Mouse (Mus musculus): ENCODE data around the gene Ptprb. TPM values are rescaled to one million over a fixed set of nuclear protein-coding genes. Genes with fewer than 3 reads are reported as not detected.
A peak's percentile ranks its signal among the peaks of the same experiment; 100 is the strongest.

Ptprb gene
- polyA plus RNA-seq, 1 experiment from 2014 or later = 8.3 TPM

GRCm38 (mm10) chr10:116393790-116394475, 118.6 kb downstream of the Ptprb start:
- Histone ChIP-seq H3K27ac (ENCODE audit: low read depth, low read length) (no peak overlapping the region), H3K27me3 (ENCODE audit: control insufficient read depth, insufficient read depth, low read length) (no peaks in the 10 kb centered on the region), H3K4me2 (no peak overlapping the region), H3K4me1 (ENCODE audit: control insufficient read depth, insufficient read depth, low read length) (peaks cover 9% of the 10 kb centered on the region), H3K9ac (ENCODE audit: low read depth, low read length) (no peak overlapping the region), H3K36me3 (ENCODE audit: control insufficient read depth, insufficient read depth, low read length) (no peaks in the 10 kb centered on the region), H3K4me3 (ENCODE audit: low read depth, low read length) (no peak overlapping the region), H3K9me3 (replicated peaks; ENCODE audit: control insufficient read depth, low read length) (no peaks in the 10 kb centered on the region)
- no peak for ATAC-seq (replicated peaks; ENCODE audit: insufficient number of reproducible peaks, low FRiP score, low TSS enrichment)
- 46% methylated on average over 9 of the region's 9 CpGs for WGBS (ENCODE audit: insufficient replicate concordance)

DNA sequence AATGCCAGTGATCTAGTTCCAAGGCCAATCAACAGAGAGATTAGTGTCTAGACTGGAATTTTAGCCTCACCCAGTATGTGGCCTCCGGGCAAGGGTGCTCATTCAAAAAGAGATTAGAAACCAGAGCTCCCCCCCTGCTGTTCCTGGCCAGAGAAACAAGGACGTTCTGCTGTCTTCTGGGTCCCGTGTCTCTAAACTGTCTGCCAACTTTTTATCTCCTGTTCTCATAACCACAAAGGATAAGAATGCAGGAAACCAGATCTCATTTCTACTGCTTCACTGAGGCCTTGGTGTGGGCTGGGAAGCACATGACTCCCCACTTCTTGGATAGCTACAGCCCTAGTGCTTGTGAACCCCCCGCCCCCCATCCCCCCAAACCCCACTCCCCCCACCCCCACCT, 119.3 kb downstream of the Ptprb start:
- ATAC-seq (replicated peaks; ENCODE audit: insufficient number of reproducible peaks, low FRiP score, low TSS enrichment) = no peak
- Histone ChIP-seq H3K9me3 (replicated peaks; ENCODE audit: control insufficient read depth, low read length) (no peaks in the 10 kb centered on the region), H3K4me1 (ENCODE audit: control insufficient read depth, insufficient read depth, low read length) (peaks cover 9% of the 10 kb centered on the region), H3K27ac (ENCODE audit: low read depth, low read length) (no peak overlapping the region), H3K4me3 (ENCODE audit: low read depth, low read length) (no peak overlapping the region), H3K36me3 (ENCODE audit: control insufficient read depth, insufficient read depth, low read length) (no peaks in the 10 kb centered on the region), H3K27me3 (ENCODE audit: control insufficient read depth, insufficient read depth, low read length) (no peaks in the 10 kb centered on the region), H3K4me2 (no peak overlapping the region), H3K9ac (ENCODE audit: low read depth, low read length) (no peak overlapping the region)
- WGBS (ENCODE audit: insufficient replicate concordance) = 25% methylated on average over 4 of the region's 4 CpGs

DNA sequence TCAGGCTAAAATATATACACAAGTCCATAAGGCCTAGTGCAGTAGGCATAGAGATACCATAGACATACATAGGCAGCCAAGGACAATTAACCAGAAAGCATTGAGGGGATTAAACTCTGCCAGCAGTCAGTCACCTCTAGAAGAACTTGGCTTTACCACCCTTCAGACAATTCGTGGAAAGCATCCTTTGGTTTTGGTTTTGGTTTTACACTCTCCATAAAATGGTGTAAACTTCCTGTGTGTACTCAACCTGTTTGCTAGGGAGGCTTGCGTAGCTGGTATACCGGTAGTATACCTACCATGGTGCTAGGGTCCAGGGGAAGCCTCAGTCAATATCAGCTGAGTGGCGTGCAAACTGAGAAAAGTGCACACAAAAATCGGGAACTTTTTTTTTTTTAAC, 121.0 kb downstream of the Ptprb start:
- Histone ChIP-seq H3K4me3 (ENCODE audit: low read depth, low read length) (no peak overlapping the region), H3K4me1 (ENCODE audit: control insufficient read depth, insufficient read depth, low read length) (peaks cover 9% of the 10 kb centered on the region), H3K9ac (ENCODE audit: low read depth, low read length) (no peak overlapping the region), H3K27ac (ENCODE audit: low read depth, low read length) (no peak overlapping the region), H3K27me3 (ENCODE audit: control insufficient read depth, insufficient read depth, low read length) (no peaks in the 10 kb centered on the region), H3K36me3 (ENCODE audit: control insufficient read depth, insufficient read depth, low read length) (no peaks in the 10 kb centered on the region), H3K9me3 (replicated peaks; ENCODE audit: control insufficient read depth, low read length) (no peaks in the 10 kb centered on the region), H3K4me2 (no peak overlapping the region)
- no peak for ATAC-seq (replicated peaks; ENCODE audit: insufficient number of reproducible peaks, low FRiP score, low TSS enrichment)
- 73% methylated on average over 5 of the region's 5 CpGs for WGBS (ENCODE audit: insufficient replicate concordance)

DNA sequence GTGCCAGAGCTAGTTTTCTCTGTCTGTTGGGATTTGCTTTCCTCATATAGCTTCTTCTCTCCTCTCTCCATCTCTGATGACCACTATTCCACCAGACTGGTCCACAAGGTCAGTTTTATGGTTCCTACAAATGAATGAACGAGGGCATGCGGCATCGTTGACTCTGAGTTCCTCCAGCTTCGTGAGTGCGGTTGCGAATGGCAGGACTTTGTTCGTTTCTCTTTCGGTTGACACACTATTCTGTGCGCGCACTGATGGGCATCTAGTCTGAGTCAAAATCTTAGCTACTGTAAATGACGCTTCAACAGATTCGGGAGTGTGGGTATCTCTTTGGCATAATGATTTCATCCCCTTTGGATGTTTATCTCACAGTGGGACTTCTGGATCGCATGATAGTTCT, 121.6 kb downstream of the Ptprb start:
- ATAC-seq (replicated peaks; ENCODE audit: insufficient number of reproducible peaks, low FRiP score, low TSS enrichment) = no peak
- H3K9ac ChIP-seq (ENCODE audit: low read depth, low read length) = no peak overlapping the region
- H3K4me2 ChIP-seq = no peak overlapping the region
- no peaks in the 10 kb centered on the region for H3K27me3 ChIP-seq (ENCODE audit: control insufficient read depth, insufficient read depth, low read length)
- no peaks in the 10 kb centered on the region for H3K9me3 ChIP-seq (replicated peaks; ENCODE audit: control insufficient read depth, low read length)
- H3K36me3 ChIP-seq (ENCODE audit: control insufficient read depth, insufficient read depth, low read length) = no peaks in the 10 kb centered on the region
- 85% methylated on average over 13 of the region's 13 CpGs for WGBS (ENCODE audit: insufficient replicate concordance)
- peaks cover 9% of the 10 kb centered on the region for H3K4me1 ChIP-seq (ENCODE audit: control insufficient read depth, insufficient read depth, low read length)
- H3K4me3 ChIP-seq (ENCODE audit: low read depth, low read length) = no peak overlapping the region
- H3K27ac ChIP-seq (ENCODE audit: low read depth, low read length) = no peak overlapping the region

DNA sequence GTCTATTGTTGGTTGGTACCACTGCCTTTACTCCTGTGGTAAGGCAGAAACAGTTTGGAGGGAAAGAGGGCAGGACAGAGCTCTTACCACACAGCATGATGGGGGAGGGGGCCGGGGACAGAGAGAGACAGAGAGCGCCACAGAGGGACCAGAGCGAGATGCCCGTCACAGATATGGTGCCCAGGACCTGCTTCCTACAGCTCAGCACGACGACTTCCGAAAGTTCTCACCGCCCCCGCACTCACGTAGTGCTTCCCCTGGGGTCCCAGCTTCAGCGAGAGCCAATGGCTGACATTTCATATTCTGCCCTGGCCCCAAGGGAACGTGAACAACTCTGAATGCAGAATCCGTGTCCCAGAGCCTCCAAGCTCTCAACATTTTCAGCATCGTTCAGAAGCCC, 122.2 kb downstream of the Ptprb start:
- WGBS (ENCODE audit: insufficient replicate concordance) = 20% methylated on average over 14 of the region's 14 CpGs
- no peak overlapping the region for H3K27ac ChIP-seq (ENCODE audit: low read depth, low read length)
- peak overlapping the region; percentile 60 for H3K4me2 ChIP-seq
- H3K4me3 ChIP-seq (ENCODE audit: low read depth, low read length) = peak overlapping the region; percentile 25
- peaks cover 9% of the 10 kb centered on the region for H3K4me1 ChIP-seq (ENCODE audit: control insufficient read depth, insufficient read depth, low read length)
- H3K9ac ChIP-seq (ENCODE audit: low read depth, low read length) = peak overlapping the region; percentile 43; the same call in 1 of the 2 replicates
- no peaks in the 10 kb centered on the region for H3K36me3 ChIP-seq (ENCODE audit: control insufficient read depth, insufficient read depth, low read length)
- no peaks in the 10 kb centered on the region for H3K27me3 ChIP-seq (ENCODE audit: control insufficient read depth, insufficient read depth, low read length)
- no peak for ATAC-seq (replicated peaks; ENCODE audit: insufficient number of reproducible peaks, low FRiP score, low TSS enrichment)
- no peaks in the 10 kb centered on the region for H3K9me3 ChIP-seq (replicated peaks; ENCODE audit: control insufficient read depth, low read length)

DNA sequence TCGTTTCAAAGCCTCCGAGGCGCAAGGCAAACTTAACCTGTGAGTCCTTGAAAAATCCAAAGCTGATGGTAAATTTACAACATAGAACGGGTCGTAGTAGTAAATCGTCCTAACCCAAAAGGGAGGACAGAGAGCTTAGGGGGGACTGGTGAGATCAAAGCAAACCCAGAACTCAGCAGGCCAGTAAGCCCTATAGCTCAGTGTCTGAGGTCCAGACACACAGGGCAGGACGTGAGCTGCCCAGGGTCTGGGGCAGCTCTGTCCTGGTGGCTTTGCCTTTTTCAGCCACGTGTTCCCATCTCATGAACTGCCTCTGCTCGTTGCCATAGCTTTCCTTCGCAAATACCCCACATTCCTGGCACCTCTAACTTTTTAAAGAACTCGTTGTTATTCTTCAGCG, 122.7 kb downstream of the Ptprb start:
- no peak for ATAC-seq (replicated peaks; ENCODE audit: insufficient number of reproducible peaks, low FRiP score, low TSS enrichment)
- Histone ChIP-seq H3K36me3 (ENCODE audit: control insufficient read depth, insufficient read depth, low read length) (no peaks in the 10 kb centered on the region), H3K27ac (ENCODE audit: low read depth, low read length) (no peak overlapping the region), H3K4me1 (ENCODE audit: control insufficient read depth, insufficient read depth, low read length) (peaks cover 9% of the 10 kb centered on the region), H3K27me3 (ENCODE audit: control insufficient read depth, insufficient read depth, low read length) (no peaks in the 10 kb centered on the region), H3K9me3 (replicated peaks; ENCODE audit: control insufficient read depth, low read length) (no peaks in the 10 kb centered on the region), H3K4me3 (ENCODE audit: low read depth, low read length) (peak overlapping the region; percentile 25), H3K9ac (ENCODE audit: low read depth, low read length) (peak overlapping the region; percentile 43; the same call in 1 of the 2 replicates), H3K4me2 (peak overlapping the region; percentile 60)
- 48% methylated on average over 12 of the region's 12 CpGs for WGBS (ENCODE audit: insufficient replicate concordance)

DNA sequence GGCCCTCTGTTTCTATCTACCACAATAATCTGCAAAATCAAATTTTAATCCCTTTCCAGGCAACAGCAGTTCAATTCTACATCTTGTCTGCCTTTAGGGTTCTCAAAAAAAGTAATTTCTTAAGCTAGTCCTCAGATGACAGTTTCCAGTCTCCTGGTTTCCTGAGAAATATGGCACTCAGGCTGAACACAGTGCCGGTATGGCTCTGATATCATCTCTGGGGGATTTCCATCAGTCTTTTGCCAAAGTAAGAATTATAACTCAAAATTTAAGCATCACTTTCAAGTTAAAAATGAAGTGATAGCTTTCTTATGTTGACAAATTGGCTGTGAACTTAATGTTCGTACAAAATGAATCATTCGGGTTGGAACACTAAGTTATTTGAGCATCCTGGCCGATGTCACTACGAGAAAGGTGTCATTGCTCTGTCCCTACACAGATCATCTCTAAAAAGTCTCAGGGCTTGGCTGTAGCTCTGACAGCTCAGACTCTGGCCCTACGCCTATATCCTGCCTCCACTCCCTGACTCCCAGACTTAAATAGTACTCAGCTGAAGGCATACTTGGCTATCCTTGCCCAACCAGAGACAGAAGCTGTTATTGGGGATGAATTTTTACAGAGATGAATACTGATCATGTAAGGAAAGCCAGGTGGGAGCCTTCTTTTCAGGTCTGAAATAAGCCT, 127.6 kb downstream of the Ptprb start:
- H3K36me3 ChIP-seq (ENCODE audit: control insufficient read depth, insufficient read depth, low read length) = no peaks in the 10 kb centered on the region
- no peak overlapping the region for H3K4me2 ChIP-seq
- no peaks in the 10 kb centered on the region for H3K27me3 ChIP-seq (ENCODE audit: control insufficient read depth, insufficient read depth, low read length)
- no peak overlapping the region for H3K9ac ChIP-seq (ENCODE audit: low read depth, low read length)
- no peaks in the 10 kb centered on the region for H3K9me3 ChIP-seq (replicated peaks; ENCODE audit: control insufficient read depth, low read length)
- no peaks in the 10 kb centered on the region for H3K4me1 ChIP-seq (ENCODE audit: control insufficient read depth, insufficient read depth, low read length)
- ATAC-seq (replicated peaks; ENCODE audit: insufficient number of reproducible peaks, low FRiP score, low TSS enrichment) = no peak
- H3K27ac ChIP-seq (ENCODE audit: low read depth, low read length) = no peak overlapping the region
- WGBS (ENCODE audit: insufficient replicate concordance) = 76% methylated on average over 6 of the region's 6 CpGs
- no peak overlapping the region for H3K4me3 ChIP-seq (ENCODE audit: low read depth, low read length)

- H3K36me3 ChIP-seq (ENCODE audit: control insufficient read depth, insufficient read depth, low read length) = no peaks in the 10 kb centered on the region
These were observed 128.4 kb downstream of the Ptprb start for GRCm38 (mm10) chr10:116403679-116404078.

GRCm38 (mm10) chr10:116405011-116405410, 129.7 kb downstream of the Ptprb start:
- no peaks in the 10 kb centered on the region for H3K27me3 ChIP-seq (ENCODE audit: control insufficient read depth, insufficient read depth, low read length)
- WGBS (ENCODE audit: insufficient replicate concordance) = 91% methylated on average over 6 of the region's 6 CpGs
- no peak overlapping the region for H3K9ac ChIP-seq (ENCODE audit: low read depth, low read length)
- no peaks in the 10 kb centered on the region for H3K4me1 ChIP-seq (ENCODE audit: control insufficient read depth, insufficient read depth, low read length)
- ATAC-seq (replicated peaks; ENCODE audit: insufficient number of reproducible peaks, low FRiP score, low TSS enrichment) = no peak
- no peak overlapping the region for H3K4me2 ChIP-seq
- H3K36me3 ChIP-seq (ENCODE audit: control insufficient read depth, insufficient read depth, low read length) = no peaks in the 10 kb centered on the region
- H3K27ac ChIP-seq (ENCODE audit: low read depth, low read length) = no peak overlapping the region
- no peaks in the 10 kb centered on the region for H3K9me3 ChIP-seq (replicated peaks; ENCODE audit: control insufficient read depth, low read length)
- no peak overlapping the region for H3K4me3 ChIP-seq (ENCODE audit: low read depth, low read length)

More at GRCm38 (mm10) chr10:116403679-116404078, 128.4 kb downstream of the Ptprb start:
- no peaks in the 10 kb centered on the region for H3K27me3 ChIP-seq (ENCODE audit: control insufficient read depth, insufficient read depth, low read length)
- no peaks in the 10 kb centered on the region for H3K4me1 ChIP-seq (ENCODE audit: control insufficient read depth, insufficient read depth, low read length)
- no peak for ATAC-seq (replicated peaks; ENCODE audit: insufficient number of reproducible peaks, low FRiP score, low TSS enrichment)
- no peak overlapping the region for H3K4me2 ChIP-seq
- H3K9ac ChIP-seq (ENCODE audit: low read depth, low read length) = no peak overlapping the region
- H3K4me3 ChIP-seq (ENCODE audit: low read depth, low read length) = no peak overlapping the region
- WGBS (ENCODE audit: insufficient replicate concordance) = 58% methylated on average over 4 of the region's 4 CpGs
- no peaks in the 10 kb centered on the region for H3K9me3 ChIP-seq (replicated peaks; ENCODE audit: control insufficient read depth, low read length)
- no peak overlapping the region for H3K27ac ChIP-seq (ENCODE audit: low read depth, low read length)

Data from heart, embryonic 11.5 days (tissue).